Mouse (Mus musculus): ENCODE results near the gene Ebi3.

The Ebi3 gene

DNA sequence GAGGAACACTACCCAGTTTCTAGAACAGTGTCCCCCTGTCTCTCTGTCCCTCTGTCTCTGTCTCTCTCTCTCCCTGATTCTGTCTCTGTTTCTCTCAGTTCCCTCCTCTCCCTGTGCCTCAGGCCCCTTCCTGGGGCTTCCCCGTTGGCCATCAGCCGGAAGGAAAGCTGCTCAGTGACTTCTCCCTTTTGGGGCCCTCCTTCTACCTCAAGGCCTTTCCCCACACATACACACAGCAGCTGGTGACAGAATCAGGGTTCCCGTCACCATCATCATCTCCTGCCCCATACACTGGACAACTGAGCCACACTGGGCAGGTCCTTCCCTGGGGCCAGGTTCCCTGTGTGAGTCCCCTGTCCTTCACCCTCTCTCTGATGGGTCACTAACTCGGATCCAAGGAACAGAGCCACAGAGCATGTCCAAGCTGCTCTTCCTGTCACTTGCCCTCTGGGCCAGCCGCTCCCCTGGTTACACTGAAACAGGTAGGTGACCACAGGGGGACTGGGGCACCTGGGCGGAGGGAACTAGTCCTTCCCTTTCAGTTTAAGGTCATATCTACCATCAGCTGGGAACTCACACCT is at the start of gene Ebi3:
Ebi3 (plus strand) TSS at position 194 of the 581 bp plus-strand sequence.
- CTCF ChIA-PET: interaction anchor here (0.6 to 2.2 kb wide), 8 partner anchors 19 to 324 kb away, joined by 3 to 8 read pairs (median 4); partner anchors contain the start of gene Sh3gl1 (in 1 of the 4)
- POLR2A ChIA-PET: interaction anchor here in 3 of 4 experiments (0.6 to 4.3 kb wide), 27 partner anchors 9 to 768 kb away, joined by 3 to 19 read pairs (median 4); partner anchors contain the start of genes Hdgfl2 (in 2 of the 3), Dpp9 (in 1 of the 3), Fsd1 (in 1 of the 3) and Sh3gl1 (in 1 of the 3)

DNA sequence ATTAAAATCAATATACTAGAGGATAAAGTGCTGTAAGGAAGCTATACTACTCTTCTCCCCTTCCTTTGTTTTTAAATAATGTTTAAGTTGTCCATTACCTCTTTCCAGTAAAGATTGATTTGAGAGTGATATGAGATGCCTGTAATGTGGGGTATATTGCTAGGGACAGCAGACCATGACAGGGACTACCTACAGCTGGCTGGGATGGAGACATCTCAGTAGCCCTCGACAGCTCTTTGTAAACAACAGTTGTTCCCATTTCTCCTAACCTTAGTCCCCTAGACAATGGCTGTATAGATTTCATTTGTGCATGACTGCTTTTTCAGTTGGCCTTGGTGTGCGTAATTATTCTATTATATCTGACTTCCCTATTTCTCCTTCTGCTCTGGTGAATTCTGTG is 49.4 kb upstream of the Ebi3 start:
- CTCF ChIA-PET: no interaction called here
- POLR2A ChIA-PET: no interaction called here

DNA sequence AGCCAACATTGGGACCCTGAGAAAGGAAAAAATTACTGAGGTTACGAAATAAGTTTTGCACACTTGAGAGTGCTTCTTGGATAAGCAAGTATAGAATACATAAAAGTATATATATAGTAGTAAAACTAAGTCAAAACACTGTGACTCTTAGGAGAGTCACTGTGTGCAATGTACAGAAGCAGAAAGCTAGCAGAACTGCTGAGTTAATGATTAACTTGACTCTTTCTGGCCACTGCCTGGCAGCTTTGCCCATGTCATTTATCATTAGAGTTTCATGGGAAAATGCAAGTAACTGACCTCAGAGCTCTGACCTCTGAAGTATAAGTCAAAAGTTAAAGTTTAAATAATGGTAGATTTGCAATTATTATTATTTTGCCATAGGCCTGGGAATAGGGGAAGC is 48.8 kb upstream of the Ebi3 start:
- POLR2A ChIA-PET: no interaction called here
- CTCF ChIA-PET: interaction anchor here in 1 of 4 experiments (0.7 kb wide), 1 partner anchor 567 kb away, joined by 3 read pairs; no protein-coding TSS in a partner anchor

DNA sequence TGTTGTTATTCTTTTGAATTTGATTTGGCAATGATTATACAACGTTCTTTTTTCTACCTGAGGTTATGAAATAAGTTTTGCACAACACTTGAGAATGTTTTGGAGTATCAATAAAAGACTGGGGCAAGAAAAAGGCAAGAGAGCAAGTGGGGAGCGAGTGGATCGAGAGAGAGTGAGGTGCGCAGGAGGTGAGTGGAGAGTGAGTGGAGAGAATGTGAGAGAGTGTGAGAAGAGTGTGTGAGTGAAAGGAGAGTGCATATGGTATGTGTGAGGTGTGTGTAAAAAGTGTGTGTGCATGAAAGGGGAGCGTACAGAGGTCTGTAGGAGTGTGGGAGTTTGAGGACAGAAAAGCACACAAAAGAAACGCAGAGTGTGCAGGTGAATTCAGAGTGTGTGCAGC is 48.3 kb upstream of the Ebi3 start:
- POLR2A ChIA-PET: no interaction called here
- CTCF ChIA-PET: interaction anchor here in 1 of 4 experiments (0.7 kb wide), 1 partner anchor 566 kb away, joined by 3 read pairs; no protein-coding TSS in a partner anchor

DNA sequence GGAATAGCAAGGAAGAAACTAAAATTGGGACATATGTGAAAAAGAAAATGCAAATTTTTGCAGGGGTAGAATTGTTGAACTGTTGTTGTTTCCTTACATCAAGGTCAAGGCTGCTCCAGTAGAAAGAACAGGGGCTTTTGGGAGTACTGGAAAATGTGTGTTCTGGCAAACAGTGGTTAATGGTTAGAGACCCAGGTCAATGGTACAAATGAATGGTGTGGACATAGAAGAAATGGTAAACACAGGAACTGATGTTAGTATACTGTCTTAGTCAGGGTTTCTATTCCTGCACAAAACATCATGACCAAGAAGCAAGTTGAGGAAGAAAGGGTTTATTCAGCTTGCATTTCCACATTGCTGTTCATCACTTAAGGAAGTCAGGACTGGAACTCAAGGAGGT is 45.8 kb upstream of the Ebi3 start:
- ChIA-PET POLR2A (interaction anchor here in 1 of 4 experiments (0.5 kb wide), 1 partner anchor 38 kb away, joined by 3 read pairs; no protein-coding TSS in a partner anchor), CTCF (no interaction called here)

DNA sequence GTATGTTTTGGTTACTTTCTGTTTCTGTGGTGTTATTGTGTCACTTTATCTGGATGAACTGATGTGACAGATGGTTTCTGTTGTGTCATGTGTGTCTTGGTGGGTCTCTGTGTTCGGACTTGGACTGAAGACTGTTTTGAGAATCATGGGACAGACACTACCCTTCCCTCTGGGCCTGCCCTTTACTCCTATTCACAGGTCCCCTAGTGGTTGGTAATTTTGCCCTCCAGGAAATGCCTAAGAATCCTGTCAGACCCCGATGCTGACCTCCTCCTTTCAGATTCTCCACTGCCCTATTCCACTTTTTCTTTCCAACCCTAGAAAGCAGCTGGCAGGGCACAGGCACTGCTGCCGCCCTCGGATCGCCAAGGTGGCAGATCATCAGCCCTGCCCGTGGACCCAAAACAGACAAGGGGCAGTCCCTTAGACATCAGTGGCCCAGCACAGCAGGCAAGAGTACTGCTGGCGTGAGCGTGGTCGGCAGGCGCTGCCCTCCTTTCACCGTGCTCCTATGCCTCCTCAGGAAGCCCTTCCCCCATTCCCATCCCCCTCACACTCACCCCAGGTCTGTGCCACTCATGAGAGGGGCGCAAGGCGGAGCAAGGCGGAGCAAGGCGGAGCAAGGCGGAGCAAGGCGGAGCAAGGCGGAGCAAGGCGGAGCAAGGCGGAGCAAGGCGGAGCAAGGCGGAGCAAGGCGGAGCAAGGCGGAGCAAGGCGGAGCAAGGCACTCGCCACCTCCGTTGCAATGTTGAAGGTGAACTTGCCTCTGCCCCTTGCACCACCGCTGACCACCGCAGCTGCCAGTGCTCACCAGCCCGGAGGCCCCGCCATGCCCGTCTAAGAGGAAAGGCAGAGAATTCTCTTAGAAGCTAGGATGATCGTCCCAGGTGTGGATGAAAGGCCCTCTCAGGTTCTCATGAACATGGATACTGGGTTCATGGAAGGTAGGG is 20.6 kb upstream of the Ebi3 start:
- ChIA-PET CTCF (interaction anchor here in 2 of 4 experiments (0.6 to 1.5 kb wide), 2 partner anchors 26 to 228 kb away, joined by 3 to 4 read pairs; no protein-coding TSS in a partner anchor), POLR2A (interaction anchor here in 2 of 4 experiments (0.6 to 3.1 kb wide), 6 partner anchors 11 to 369 kb away, joined by 3 to 11 read pairs (median 4); partner anchors contain the start of genes Sh3gl1 (in 1 of the 2), Yju2 (in 1 of the 2) and Zfp119b (in 1 of the 2))

DNA sequence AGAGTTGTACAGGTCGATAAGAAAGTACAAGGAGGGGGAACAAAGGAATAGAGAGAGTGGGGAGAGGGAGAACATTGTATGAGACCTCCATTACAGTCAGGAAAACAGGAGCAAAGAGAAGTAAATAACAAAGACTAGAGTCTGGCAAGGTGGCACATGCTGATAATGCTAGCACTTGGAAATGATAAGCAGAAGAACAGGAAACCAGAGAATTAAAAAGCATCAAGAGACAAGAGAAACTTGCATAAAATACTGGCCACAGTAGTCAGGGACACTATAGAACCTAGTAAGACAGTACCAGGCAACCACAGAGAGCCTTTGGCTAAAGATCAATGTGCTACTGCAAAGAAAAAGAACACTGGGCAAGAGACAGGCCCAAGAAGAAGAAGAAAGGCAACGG is 19.8 kb upstream of the Ebi3 start:
- POLR2A ChIA-PET: interaction anchor here in 3 of 4 experiments (0.6 to 3.1 kb wide), 9 partner anchors 11 to 158 kb away, joined by 3 to 11 read pairs (median 5); partner anchors contain the start of genes Ebi3 (in 2 of the 3), Sh3gl1 (in 2 of the 3), Yju2 (in 1 of the 3) and Zfp119b (in 1 of the 3)

DNA sequence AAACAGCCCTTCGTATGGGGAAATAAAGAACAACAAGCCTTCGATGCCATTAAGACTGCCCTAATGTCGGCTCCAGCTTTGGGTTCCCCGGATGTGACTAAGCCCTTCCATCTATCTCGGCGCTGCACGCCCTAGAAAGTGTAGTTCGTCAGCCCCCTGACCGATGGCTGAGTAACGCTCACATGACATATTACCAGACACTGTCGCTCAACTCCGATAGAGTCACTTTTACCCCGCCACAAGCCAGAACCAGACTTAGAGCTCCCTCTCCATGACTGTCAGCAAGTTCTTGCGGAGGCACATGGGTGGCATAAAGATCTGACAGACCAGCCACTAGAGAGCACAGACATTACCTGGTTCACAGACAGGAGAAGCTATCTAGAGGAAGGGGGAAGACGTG is 19.2 kb upstream of the Ebi3 start:
- ChIA-PET POLR2A (interaction anchor here in 2 of 4 experiments (0.6 to 3.1 kb wide), 11 partner anchors 10 to 1408 kb away, joined by 3 to 11 read pairs (median 5); partner anchors contain the start of genes Ebi3 (in 2 of the 2), Sh3gl1 (in 1 of the 2), Yju2 (in 1 of the 2) and Zfp119b (in 1 of the 2)), CTCF (interaction anchor here in 1 of 4 experiments (1.1 kb wide), 1 partner anchor 19 kb away, joined by 5 read pairs; the partner anchor contains the start of gene Ebi3)

More for the DNA sequence above, 19.8 kb upstream of the Ebi3 start:
- CTCF ChIA-PET: interaction anchor here in 2 of 4 experiments (1.1 to 1.5 kb wide), 2 partner anchors 20 to 25 kb away, joined by 4 to 5 read pairs; partner anchors contain the start of gene Ebi3 (in 1 of the 2)

DNA sequence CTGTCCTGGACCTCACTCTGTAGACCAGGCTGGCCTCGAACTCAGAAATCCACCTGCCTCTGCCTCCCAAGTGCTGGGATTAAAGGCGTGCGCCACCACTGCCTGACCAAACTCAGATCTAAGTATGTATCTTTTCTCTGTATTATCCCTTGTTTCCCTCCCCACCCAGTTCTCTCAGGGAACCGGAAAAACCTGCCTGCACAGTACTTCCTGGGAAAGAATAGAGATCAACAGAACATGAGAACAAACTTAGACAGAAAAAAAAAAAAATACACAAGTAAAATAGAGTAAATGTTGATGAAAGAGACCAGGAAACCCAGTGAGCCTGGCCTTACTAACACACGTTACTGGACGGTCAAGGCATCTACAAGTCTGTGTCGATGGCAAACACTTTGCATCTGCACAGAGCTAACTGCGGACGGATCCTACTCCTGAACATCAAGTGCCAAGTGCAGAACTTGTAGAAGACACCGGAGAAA is 8.0 kb upstream of the Ebi3 start:
- CTCF ChIA-PET: interaction anchor here in 1 of 4 experiments (1.3 kb wide), 1 partner anchor 13 kb away, joined by 3 read pairs; no protein-coding TSS in a partner anchor
- POLR2A ChIA-PET: interaction anchor here in 3 of 4 experiments (0.7 to 3.6 kb wide), 21 partner anchors 7 to 232 kb away, joined by 3 to 19 read pairs (median 5); partner anchors contain the start of genes Yju2 (in 3 of the 3), Ebi3 (in 1 of the 3), Hdgfl2 (in 1 of the 3) and Plin5 (in 1 of the 3)

DNA sequence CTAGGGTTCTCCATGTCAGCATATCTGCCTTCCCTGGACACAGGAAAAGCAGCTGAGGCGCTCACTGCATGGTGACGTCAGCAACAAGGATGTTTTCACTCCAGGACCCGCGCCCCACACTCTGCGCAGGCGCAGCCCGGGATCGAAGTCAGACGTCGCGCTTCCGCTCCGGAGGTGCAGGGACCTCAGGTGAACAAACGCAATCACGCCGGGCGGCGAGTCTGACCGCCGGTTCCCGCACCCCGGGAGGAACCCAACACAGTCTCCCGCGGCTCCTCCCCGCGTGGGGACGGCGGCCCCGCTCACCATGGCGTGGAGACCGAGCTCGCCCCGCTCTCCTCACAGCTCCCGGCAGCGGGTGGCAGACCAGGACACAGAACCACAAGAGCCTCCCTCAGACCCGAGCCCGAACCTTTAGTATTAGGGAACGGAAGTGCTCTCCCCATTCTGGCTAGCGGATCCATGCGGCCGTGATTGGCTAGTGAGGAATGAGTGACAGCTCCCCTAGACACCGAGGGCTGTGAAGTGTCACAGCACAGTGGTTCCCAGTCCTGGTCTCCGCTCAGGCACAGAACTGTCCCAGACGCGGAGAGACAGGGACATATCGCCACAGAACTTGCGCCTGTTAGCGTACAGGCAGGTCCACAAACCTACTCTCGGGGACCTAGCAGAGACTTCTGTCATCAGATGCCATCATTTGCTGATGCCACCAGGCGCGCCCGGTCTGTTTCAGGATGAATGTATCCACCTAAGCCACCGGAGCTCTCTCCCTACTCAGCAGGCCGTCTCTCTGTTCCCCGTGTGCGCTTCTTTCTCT is 7.4 kb upstream of the Ebi3 start:
- ChIA-PET POLR2A (interaction anchor here (0.6 to 3.6 kb wide), 37 partner anchors 9 to 935 kb away, joined by 3 to 19 read pairs (median 4); partner anchors contain the start of genes Yju2 (in 3 of the 4), Chaf1a (in 1 of the 4), Hdgfl2 (in 1 of the 4) and Plin5 (in 1 of the 4)), CTCF (interaction anchor here in 3 of 4 experiments (0.6 to 1.3 kb wide), 6 partner anchors 9 to 273 kb away, joined by 3 to 9 read pairs (median 3); partner anchors contain the start of gene Sh3gl1 (in 1 of the 3))

DNA sequence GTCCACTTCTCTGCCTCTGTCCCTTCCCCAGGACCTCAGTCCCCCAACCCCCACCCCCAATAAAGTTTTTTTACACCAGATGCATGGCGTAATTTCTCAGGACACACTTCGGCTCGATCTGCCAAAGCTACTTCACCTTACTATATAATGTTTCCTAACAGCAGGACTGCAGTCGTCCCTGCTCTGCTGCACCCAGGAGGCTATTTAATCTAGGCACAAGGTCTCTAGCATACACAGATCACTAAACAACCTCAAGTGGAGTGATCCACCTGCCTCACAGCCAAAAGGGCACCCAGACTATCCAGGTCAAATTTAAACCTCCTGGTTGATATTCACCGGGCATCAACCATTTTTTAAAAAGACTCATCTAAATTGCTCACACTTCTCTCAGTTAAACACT is 6.7 kb upstream of the Ebi3 start:
- ChIA-PET CTCF (interaction anchor here in 3 of 4 experiments (0.6 to 1.3 kb wide), 8 partner anchors 9 to 608 kb away, joined by 3 to 9 read pairs (median 3); partner anchors contain the start of gene Sh3gl1 (in 1 of the 3)), POLR2A (interaction anchor here (0.6 to 3.6 kb wide), 33 partner anchors 8 to 934 kb away, joined by 3 to 19 read pairs (median 5); partner anchors contain the start of genes Yju2 (in 3 of the 4), Chaf1a (in 1 of the 4), Hdgfl2 (in 1 of the 4) and Pot1b (in 1 of the 4))

DNA sequence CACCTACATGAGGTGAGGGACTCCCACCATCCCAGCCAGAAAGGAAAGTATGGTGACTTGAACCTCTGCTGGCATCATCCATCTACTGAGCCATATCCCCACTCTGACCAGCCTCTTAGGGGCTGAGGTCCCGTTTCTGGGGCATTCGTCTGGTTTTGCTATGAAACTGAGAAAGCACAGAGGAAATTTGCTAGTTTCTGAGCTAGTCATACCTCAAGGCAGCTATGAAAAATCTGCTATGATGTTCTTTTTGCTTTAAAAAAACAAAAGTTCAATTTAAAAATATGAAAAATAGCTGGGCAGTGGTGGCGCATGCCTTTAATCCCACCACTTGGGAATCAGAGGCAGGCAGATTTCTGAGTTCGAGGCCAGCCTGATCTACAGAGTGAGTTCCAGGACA is 3.8 kb upstream of the Ebi3 start:
- ChIA-PET CTCF (interaction anchor here in 1 of 4 experiments (0.7 kb wide), 1 partner anchor 70 kb away, joined by 6 read pairs; no protein-coding TSS in a partner anchor), POLR2A (interaction anchor here in 2 of 4 experiments (0.9 to 2.3 kb wide), 4 partner anchors 10 to 91 kb away, joined by 3 to 6 read pairs (median 5); partner anchors contain the start of genes Yju2 (in 2 of the 2), Chaf1a (in 1 of the 2) and Sh3gl1 (in 1 of the 2))

DNA sequence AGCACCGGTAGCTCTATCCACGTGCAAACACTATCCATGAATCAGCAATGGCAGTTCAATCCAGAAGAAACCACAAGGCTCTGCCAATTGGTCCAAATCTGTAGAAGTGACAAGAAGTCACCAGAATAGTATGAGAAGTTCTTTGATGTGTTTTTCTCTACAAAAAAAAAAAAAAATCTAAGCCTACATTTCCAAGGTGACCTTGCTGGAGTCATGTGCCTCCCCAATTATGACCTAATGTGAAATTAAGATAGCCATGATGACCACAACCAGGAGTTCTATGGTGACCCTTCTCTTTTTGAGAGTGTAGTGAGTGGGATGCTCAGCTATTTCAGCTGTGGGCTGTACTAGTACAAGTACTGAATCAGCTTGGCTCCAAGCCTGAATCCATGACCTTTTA is 3.0 kb upstream of the Ebi3 start, which contains the start of gene Zfp119b:
Zfp119b (minus strand) TSS at position 101 of the 400 bp plus-strand sequence.
- ChIA-PET POLR2A (interaction anchor here in 3 of 4 experiments (0.6 to 2.4 kb wide), 7 partner anchors 9 to 275 kb away, joined by 3 to 11 read pairs (median 4); partner anchors contain the start of genes Yju2 (in 3 of the 3), Chaf1a (in 1 of the 3) and Sh3gl1 (in 1 of the 3)), CTCF (interaction anchor here in 2 of 4 experiments (0.7 to 1.4 kb wide), 3 partner anchors 10 to 247 kb away, joined by 3 to 6 read pairs (median 3); partner anchors contain the start of gene Yju2 (in 1 of the 2))

DNA sequence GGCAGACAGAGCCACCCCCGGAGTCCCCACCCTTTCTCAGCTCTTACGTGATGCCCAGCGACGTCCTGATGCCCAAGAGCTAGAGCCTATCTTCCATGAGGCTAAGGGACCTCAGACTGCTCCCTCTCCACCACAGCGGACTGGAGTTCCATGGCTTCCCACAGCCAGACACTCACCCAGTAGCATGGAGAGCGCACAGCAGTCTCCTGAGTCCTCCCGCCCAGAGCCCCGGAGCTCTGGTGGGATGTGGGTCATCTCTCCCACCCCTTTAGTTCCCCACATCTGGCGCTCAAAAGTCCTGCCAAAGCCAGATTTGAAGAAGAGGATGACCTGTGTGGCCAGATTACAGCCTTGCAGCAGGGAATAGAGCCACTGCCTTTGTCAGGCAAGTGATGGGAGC is 1.8 kb upstream of the Ebi3 start:
- ChIA-PET POLR2A (interaction anchor here (1.0 to 4.3 kb wide), 9 partner anchors 8 to 128 kb away, joined by 3 to 19 read pairs (median 4); partner anchors contain the start of genes Yju2 (in 4 of the 4), Hdgfl2 (in 1 of the 4) and Sh3gl1 (in 1 of the 4)), CTCF (interaction anchor here in 2 of 4 experiments (1.1 to 2.2 kb wide), 3 partner anchors 8 to 248 kb away, joined by 3 to 7 read pairs (median 3); partner anchors contain the start of gene Yju2 (in 1 of the 2))

DNA sequence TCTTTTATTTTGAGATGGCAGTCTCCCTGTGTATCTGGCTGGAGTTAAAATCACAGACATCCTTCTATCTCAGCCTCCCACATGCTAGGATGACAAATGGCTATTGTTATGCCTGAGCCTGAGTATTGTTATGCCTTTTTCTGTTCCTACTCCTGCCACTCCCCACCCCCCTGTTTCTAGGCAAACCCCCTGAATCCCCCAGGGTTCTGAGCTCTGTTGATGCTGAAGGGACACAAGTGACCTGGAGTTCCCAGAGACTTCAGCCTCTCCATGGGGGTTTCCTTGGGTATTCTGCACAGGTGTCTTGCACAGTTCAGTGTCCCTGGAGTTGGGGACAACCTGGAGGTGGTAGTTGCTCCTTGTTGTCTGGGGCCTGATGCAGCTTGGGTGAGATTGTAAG is 399 bp upstream of the Ebi3 start:
- CTCF ChIA-PET: interaction anchor here (0.6 to 2.2 kb wide), 9 partner anchors 19 to 325 kb away, joined by 3 to 8 read pairs (median 4); partner anchors contain the start of gene Sh3gl1 (in 1 of the 4)
- POLR2A ChIA-PET: interaction anchor here in 3 of 4 experiments (0.6 to 4.3 kb wide), 23 partner anchors 9 to 768 kb away, joined by 3 to 19 read pairs (median 4); partner anchors contain the start of genes Hdgfl2 (in 2 of the 3), Dpp9 (in 1 of the 3), Sh3gl1 (in 1 of the 3) and Zfp119a (in 1 of the 3)

All from embryonic stem cell, embryonic (primary cell).